Mouse (Mus musculus): ENCODE measurements at regions not wholly inside any gene's neighbourhood (a gene's known extent, or its start where the extent isn't known, plus 50 kb on each side); places are given as distances from the start of the nearest gene placed in this dataset.

DNA sequence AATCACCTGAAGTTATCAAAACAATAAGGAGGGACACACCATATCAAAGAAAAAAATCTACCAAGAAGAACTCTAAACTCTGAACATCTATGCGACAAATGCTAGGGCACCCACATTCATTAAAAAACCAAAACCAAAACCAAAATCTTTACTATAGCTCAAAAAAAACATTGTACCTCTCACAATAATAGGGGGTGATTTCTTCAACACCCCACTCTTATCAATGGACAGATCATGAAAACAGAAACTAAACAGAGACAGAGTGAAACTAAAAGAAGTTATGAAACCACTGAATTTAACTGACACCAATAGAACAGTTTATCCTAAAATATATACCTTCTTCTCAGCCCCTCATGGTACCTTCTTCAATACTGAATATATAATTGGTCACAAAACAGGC lies 1314.5 kb upstream of the Gm7489 start:
- DNase-seq: no peak

DNA sequence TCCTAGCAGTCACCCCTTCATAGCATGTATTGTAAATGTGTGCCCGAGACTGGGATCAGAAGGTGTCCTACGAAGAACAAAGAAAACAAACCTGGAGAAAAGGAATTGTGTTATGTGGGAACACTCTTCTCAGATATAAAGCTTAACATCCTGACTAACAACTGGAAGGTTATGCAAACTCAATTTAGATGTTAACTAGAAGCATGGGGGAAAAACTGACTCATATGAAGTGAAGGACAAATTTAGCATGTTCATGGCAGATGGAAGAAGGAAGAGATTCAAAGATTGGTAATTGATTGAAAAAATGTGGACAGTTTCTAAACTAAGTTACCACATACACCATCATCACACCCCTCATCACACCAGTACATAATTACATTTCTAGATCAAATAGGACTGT lies 1307.1 kb upstream of the Gm7489 start:
- DNase-seq: no peak

DNA sequence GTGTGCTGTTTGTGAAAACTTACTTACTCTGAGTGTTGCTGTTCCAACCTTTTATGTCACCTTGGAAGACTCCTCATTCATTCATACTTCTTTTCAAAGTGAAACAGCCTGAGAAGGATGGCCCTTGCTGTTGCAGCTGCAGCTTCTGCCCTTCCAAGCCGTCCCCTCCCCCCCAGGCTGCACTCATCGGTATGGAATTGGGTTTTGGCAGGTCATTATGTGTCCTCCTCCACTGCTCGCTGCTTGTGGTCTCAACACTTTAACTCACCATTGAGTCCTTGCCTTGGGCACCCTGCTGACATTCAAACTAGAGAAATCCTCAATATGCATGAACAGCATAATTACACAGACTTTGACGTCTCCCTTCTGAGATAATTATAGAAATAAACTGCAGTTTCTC lies 1295.3 kb upstream of the Gm7489 start:
- DNase-seq: no peak

DNA sequence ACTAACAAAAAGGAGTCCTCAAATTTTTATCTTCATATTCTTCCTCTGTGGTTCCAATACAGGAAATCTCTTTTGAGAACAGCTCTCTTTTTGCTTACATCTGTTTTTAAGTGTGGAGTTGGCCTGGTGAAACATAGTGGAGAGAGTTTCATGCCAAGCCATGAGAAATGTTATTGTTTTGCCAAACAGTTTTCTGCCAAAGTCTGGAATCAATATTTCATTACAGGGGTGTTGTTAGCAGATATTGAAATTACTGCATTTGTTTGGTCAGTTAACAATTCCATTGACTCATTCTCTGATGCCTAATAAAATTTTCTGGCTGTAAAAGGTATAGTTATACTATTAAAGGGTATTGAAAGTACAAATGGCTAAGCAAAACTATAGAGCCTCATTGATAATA lies 1285.2 kb upstream of the Gm7489 start:
- no peak for DNase-seq

DNA sequence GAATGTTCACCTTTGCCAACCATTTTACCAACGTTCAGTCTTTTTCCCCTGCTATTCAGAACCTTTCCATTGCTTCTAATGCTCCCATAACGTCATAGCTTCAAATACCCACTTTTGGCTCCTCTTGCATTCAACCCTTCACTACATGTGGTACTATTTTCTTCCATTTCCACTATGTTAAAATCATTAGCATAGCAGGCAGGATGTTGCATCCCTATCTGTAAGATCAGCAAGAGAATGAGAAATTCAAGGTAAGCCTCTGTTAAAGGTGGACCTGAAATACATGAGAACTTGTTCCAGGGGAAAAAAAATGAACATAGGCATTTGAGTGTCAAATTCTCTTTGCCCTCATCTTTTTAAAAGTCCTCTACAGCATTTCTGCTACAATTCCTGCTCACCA lies 1284.7 kb upstream of the Gm7489 start:
- DNase-seq: no peak

DNA sequence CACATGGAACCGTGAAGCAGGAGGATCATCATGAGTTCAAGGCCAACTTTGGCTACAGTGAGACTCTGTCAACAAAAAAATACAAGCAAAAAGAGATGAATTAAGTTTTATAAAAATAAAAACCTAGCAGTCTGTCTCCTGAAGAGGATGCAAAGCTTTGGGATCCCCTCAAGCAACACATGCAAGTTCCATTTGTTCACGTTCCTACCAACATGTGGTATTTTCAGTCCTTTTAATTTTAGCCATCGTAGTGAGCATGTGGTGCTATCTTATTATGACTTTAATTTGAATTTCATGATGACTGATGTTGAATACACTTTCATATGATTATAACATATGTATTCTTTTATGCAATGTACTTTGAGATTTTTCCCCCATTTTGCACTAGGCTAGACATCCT lies 1244.9 kb upstream of the Gm7489 start:
- no peak for DNase-seq

DNA sequence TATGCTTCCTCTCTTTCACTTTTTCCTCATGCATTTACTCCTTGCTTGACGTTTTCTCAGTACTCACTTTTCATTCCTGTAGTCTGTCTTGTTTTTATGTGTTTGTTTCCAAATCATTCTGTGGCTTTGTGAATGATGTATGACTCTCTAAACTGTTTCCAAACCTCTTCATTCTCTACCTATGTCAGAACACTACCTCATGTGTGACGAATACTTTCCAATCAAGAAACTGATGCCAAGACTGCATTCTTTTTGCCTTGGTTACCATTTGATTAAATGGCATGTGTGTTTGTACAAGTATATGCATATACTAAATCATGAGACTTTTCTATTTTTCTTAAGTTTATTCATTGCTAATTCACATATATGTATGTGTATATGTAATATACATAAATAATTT lies 1238.7 kb upstream of the Gm7489 start:
- no peak for DNase-seq

DNA sequence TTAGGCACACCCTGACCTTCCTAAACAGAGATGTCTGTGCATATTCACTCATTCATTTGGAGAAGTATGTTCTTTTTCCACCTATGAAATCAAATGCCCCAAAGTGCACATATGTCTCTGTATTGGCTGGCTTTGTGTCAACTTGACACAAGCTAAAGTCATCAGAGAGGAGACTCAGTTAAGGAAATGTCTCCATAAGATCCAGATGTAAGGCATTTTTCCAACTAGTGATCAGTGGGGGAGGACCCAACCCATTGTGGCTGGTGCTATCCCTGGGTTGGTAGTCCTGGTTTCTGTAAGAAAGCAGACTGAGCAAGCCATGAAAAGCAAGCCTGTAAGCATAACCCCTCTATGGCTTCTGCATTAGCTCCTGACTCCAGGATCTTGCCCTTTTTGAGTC lies 1226.8 kb upstream of the Gm7489 start:
- no peak for DNase-seq
